7 mouse cellular contexts compared by ENCODE assay signal in genomic region chr2:168081933-168082306, GRCm38 (mm10). TPM values are rescaled to one million over a fixed set of nuclear protein-coding genes. Genes with fewer than 3 reads are reported as not detected.
DNase-seq lines count a peak whose midpoint lies in the region; ATAC-seq lines count a peak whose summit lies in the region.

No protein-coding gene starts in this region.

- peaks cover 21% of the 10 kb centered on the region for H3K4me1 ChIP-seq in lung, embryonic 16.5 days (replicated peaks; ENCODE audit: control insufficient read depth, insufficient read depth, low read length)
- H3K4me1 ChIP-seq in forebrain, embryonic 10.5 days = peaks cover 48% of the 10 kb centered on the region
- peaks cover 8% of the 10 kb centered on the region for H3K4me1 ChIP-seq in limb, embryonic 11.5 days (ENCODE audit: control insufficient read depth, insufficient read depth, low read length)

- DNase-seq in lung, postnatal 36 days = no peak
- DNase-seq in forebrain, embryonic 10.5 days (ENCODE audit: extremely low spot score, low spot score) = no peak
- DNase-seq in limb, embryonic 11.5 days (ENCODE audit: low spot score) = peak; percentile 47
- DNase-seq in splenic B cell, adult 2 months (ENCODE audit: low read depth, low spot score) = peak; percentile 16
- no peak for DNase-seq in frontal cortex, postnatal 10 days (ENCODE audit: low spot score in 2 of 2)
- no peak for DNase-seq in Muller cell, postnatal 12 days (ENCODE audit: inconsistent ontology term)

- peak overlapping the region; percentile 80 for H3K9ac ChIP-seq in lung, embryonic 16.5 days (ENCODE audit: low read length)
- H3K9ac ChIP-seq in limb, embryonic 11.5 days (ENCODE audit: low read length) = peak overlapping the region; percentile 60; the same call in 1 of the 2 replicates

- ATAC-seq in lung, embryonic 16.5 days (ENCODE audit: low read depth) = no peak
- no peak for ATAC-seq in limb, embryonic 11.5 days (ENCODE audit: insufficient number of reproducible peaks, low FRiP score, low TSS enrichment, low read depth)

- H3K27me3 ChIP-seq in lung, embryonic 16.5 days (ENCODE audit: control insufficient read depth, insufficient read depth, low read depth, low read length) = peaks cover 29% of the 10 kb centered on the region
- peaks cover 49% of the 10 kb centered on the region for H3K27me3 ChIP-seq in forebrain, embryonic 10.5 days (ENCODE audit: poor library complexity, severe bottlenecking)
- H3K27me3 ChIP-seq in limb, embryonic 11.5 days (ENCODE audit: control insufficient read depth, insufficient read depth, low read length) = peaks cover 10% of the 10 kb centered on the region
- H3K27me3 ChIP-seq in splenic B cell, adult 2 months (ENCODE audit: control insufficient read depth, insufficient read depth, low read length, poor library complexity, severe bottlenecking) = peaks cover 2% of the 10 kb centered on the region

- H3K4me2 ChIP-seq in lung, embryonic 16.5 days (ENCODE audit: low read depth, low read length) = peak overlapping the region; percentile 95
- peak overlapping the region; percentile 99 for H3K4me2 ChIP-seq in limb, embryonic 11.5 days (ENCODE audit: low read depth, severe bottlenecking)

- H3K36me3 ChIP-seq in lung, embryonic 16.5 days (ENCODE audit: control insufficient read depth, insufficient read depth, low read length) = no peaks in the 10 kb centered on the region
- no peaks in the 10 kb centered on the region for H3K36me3 ChIP-seq in forebrain, embryonic 10.5 days (replicated peaks)
- no peaks in the 10 kb centered on the region for H3K36me3 ChIP-seq in limb, embryonic 11.5 days (ENCODE audit: control insufficient read depth, insufficient read depth, low read length)
- no peaks in the 10 kb centered on the region for H3K36me3 ChIP-seq in splenic B cell, adult 2 months (ENCODE audit: control insufficient read depth, insufficient read depth, low read length, poor library complexity, severe bottlenecking)

- H3K9me3 ChIP-seq in lung, embryonic 16.5 days (ENCODE audit: control insufficient read depth, low read length) = no peaks in the 10 kb centered on the region
- no peaks in the 10 kb centered on the region for H3K9me3 ChIP-seq in forebrain, embryonic 10.5 days
- no peaks in the 10 kb centered on the region for H3K9me3 ChIP-seq in limb, embryonic 11.5 days (ENCODE audit: control insufficient read depth, low read length)

- peak overlapping the region; percentile 70 for H3K4me3 ChIP-seq in lung, embryonic 16.5 days (ENCODE audit: low read length)
- H3K4me3 ChIP-seq in forebrain, embryonic 10.5 days = peak overlapping the region; percentile 88
- H3K4me3 ChIP-seq in limb, embryonic 11.5 days (ENCODE audit: low read depth, low read length) = peak overlapping the region; percentile 64

- H3K27ac ChIP-seq in lung, embryonic 16.5 days (ENCODE audit: low read length) = peak overlapping the region; percentile 86
- peak overlapping the region; percentile 94 for H3K27ac ChIP-seq in forebrain, embryonic 10.5 days
- no peak overlapping the region for H3K27ac ChIP-seq in limb, embryonic 11.5 days (replicated peaks; ENCODE audit: low read depth, low read length)

- WGBS in lung, embryonic 16.5 days = 4% methylated on average over 14 of the region's 14 CpGs
- 5% methylated on average over 14 of the region's 14 CpGs for WGBS in forebrain, embryonic 10.5 days
- 5% methylated on average over 14 of the region's 14 CpGs for WGBS in limb, embryonic 11.5 days

RNA-seq across cellular contexts. Expression of gene Pard6b, which starts 1.1 kb away (rescaled TPM):
- 11.4 and 12.6 TPM in 2 replicates for polyA plus RNA-seq in lung, embryonic 16.5 days (2015; fragmentation: Nextera tagmentation; extraction: Ambion mirVana)
- polyA plus RNA-seq in forebrain, embryonic 10.5 days (2016; fragmentation: Nextera tagmentation; extraction: Ambion mirVana) = 9.3 and 10.4 TPM in 2 replicates
- 5.0 and 5.7 TPM in 2 replicates for polyA plus RNA-seq in limb, embryonic 11.5 days (2014; fragmentation: Nextera tagmentation; extraction: Ambion mirVana)

Comparison
In these comparisons a context has a peak if more than half of its experiments do, and no peak if none do; other contexts are left out.
1. DNase-seq: peak in limb, embryonic 11.5 days (single experiment) and splenic B cell, adult 2 months (single experiment); none in lung, postnatal 36 days (single experiment), forebrain, embryonic 10.5 days (single experiment), frontal cortex, postnatal 10 days (0 of 2) and Muller cell, postnatal 12 days (single experiment).
2. Peak in every context shown above with its lines, with median percentiles within 50 percentile points of each other: H3K4me3 ChIP-seq.